Mouse (Mus musculus): ENCODE results near the gene Kif9. TPM values are rescaled to one million over a fixed set of nuclear protein-coding genes. Genes with fewer than 3 reads are reported as not detected.

The Kif9 gene
- 0.90 and 1.7 TPM in 2 replicates for polyA plus RNA-seq (2015; fragmentation: Nextera tagmentation; extraction: Ambion mirVana)

DNA sequence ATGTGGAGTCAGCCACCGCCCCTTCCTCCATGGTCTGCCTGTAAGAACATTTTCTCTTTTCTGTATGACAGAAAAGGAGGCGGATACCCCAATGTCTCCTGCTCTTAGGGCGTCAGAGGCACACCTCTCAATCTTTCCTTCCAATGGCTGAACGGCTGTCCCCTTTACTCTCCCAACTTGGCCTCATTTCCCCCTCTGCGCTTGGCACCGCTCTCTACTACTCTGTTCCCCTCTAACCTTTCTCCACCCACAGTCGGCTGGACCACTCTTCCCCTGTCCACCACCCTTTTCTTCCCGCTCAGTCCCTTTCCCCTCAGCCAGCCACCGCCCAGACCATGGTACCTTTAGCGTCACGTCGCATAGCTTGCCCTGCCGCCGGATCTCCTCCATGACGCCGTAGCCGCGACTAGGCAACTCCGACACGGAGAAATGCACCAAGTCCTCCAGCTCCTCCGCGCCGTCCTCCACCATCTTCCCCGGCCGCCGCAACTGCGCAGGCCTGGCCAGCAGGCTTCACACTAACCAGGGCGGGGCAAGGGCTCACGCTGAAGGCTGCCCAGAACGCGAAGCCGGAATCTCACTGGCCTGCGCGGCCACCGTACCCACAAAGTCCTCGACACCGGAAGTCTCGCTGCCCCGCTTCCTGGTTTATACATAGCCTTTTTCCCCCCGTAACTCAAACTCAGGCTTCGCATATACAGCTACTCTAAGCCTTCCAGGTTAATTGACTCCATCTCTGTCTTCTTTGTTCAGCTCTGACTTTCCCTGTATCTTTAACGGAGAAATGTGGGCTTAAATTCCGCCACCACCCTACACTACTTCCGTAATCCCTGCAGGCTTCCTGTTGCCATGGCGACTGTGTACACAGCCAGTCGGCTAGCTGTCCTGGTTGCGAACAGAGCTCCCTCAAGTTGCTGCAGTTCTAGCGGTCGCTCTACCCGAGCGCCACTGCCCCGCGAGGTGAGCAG lies at the start of gene Kif9, which contains the start of gene Klhl18:
TSS of gene Kif9 (plus strand) at position 835 of the 968 bp plus-strand sequence.
TSS of gene Klhl18 (minus strand) at position 571 of the 968 bp plus-strand sequence.

DNA sequence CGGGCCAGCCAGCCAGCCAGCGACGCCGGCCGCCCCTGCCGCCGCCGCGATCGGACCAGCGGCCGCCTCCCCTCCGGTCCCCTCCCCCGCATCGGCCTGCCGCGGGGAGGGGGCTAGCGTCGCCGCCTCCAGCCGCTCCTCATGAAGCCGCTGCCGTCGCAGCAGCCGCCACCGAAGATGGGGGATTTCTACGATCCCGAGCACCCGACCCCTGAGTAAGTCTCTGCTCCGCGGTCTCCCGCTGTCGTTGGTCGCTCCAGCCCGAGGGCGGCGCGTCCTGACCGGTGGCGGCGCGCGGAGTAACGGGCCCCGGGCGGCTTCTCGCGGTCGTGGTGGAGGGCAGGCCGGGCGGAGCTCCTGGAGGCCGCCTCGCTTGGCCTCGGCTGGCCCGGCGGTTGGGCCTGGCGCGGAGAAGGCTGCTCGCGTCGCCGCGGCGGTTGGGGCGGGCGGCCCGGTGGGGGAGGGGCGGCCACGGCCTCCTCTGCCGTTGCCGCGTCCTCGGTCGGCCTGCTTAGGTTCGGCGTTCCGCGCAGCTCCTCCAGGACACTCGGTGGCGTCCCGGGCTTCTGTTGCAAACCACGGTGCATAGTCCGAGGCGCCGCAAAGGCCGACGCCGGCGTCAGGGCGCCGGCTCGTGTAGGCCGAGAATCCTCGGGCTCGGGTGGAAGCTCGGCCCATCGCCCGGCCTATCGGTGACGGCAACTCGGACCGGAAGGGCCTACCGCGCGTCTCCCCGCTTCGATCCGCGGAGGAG lies 56.0 kb downstream of the Kif9 start, which contains the start of gene Setd2:
TSS of gene Setd2 (plus strand) at position 60 of the 754 bp plus-strand sequence.

Other genes with a start within 250 kb of the Kif9 start
- gene Cspg5, start 233.2 kb upstream of the Kif9 start, polyA plus RNA-seq (2015; fragmentation: Nextera tagmentation; extraction: Ambion mirVana) = 26.1 and 28.6 TPM in 2 replicates
- 13.8 and 16.6 TPM in 2 replicates for gene Elp6, start 171.8 kb upstream of the Kif9 start, polyA plus RNA-seq (2015; fragmentation: Nextera tagmentation; extraction: Ambion mirVana)
- gene Scap, start 143.7 kb upstream of the Kif9 start, polyA plus RNA-seq (2015; fragmentation: Nextera tagmentation; extraction: Ambion mirVana) = 38.8 and 79.2 TPM in 2 replicates
- gene Ptpn23, start 68.7 kb upstream of the Kif9 start, polyA plus RNA-seq (2015; fragmentation: Nextera tagmentation; extraction: Ambion mirVana) = 8.7 and 12.2 TPM in 2 replicates
- 31.1 and 63.8 TPM in 2 replicates for gene Ngp, start 57.2 kb upstream of the Kif9 start, polyA plus RNA-seq (2015; fragmentation: Nextera tagmentation; extraction: Ambion mirVana)
- 4.1 and 4.6 TPM in 2 replicates for gene Klhl18, start 264 bp upstream of the Kif9 start, polyA plus RNA-seq (2015; fragmentation: Nextera tagmentation; extraction: Ambion mirVana)
- gene Setd2, start 55.6 kb downstream of the Kif9 start, polyA plus RNA-seq (2015; fragmentation: Nextera tagmentation; extraction: Ambion mirVana) = 16.0 and 22.4 TPM in 2 replicates
- 37.6 and 41.6 TPM in 2 replicates for gene Nradd, start 147.5 kb downstream of the Kif9 start, polyA plus RNA-seq (2015; fragmentation: Nextera tagmentation; extraction: Ambion mirVana)
- gene Nbeal2, start 177.2 kb downstream of the Kif9 start, polyA plus RNA-seq (2015; fragmentation: Nextera tagmentation; extraction: Ambion mirVana) = 0.90 and 1.3 TPM in 2 replicates
- 97.3 and 123 TPM in 2 replicates for gene Ccdc12, start 179.5 kb downstream of the Kif9 start, polyA plus RNA-seq (2015; fragmentation: Nextera tagmentation; extraction: Ambion mirVana)

Measured in adrenal gland, postnatal 0 days (tissue).